Comparison of ENCODE assay signal across 11 mouse cellular contexts in genomic region chr5:24986204-24986940, GRCm38 (mm10).
DNase-seq lines count a peak whose midpoint lies in the region; ATAC-seq and TF ChIP-seq lines count a peak whose summit lies in the region.
"Had no signal": no experiment of that assay in that cellular context is flagged by ENCODE, and none has a peak within 500 bp of the region (broad histone marks: within the 10 kb centered on the region; RNA-seq: fewer than 3 reads in every experiment).

No protein-coding gene starts in this region.

- no peak for TF ChIP-seq POLR2A in brain, embryonic 14.5 days (IDR thresholded peaks at IDR 0.05; ENCODE audit: borderline replicate concordance, extremely low read depth, insufficient read depth, insufficient read length, poor library complexity, severe bottlenecking)

- H3K27me3 ChIP-seq in heart, embryonic 16.5 days (ENCODE audit: control insufficient read depth, insufficient read depth, low read length): no peaks in the 10 kb centered on the region
- no peaks in the 10 kb centered on the region for H3K27me3 ChIP-seq in hindbrain, embryonic 15.5 days

- H3K27ac ChIP-seq in heart, embryonic 16.5 days (ENCODE audit: low read length): peak overlapping the region; percentile 93
- H3K27ac ChIP-seq in hindbrain, embryonic 15.5 days (replicated peaks): peak overlapping the region; percentile 88
- H3K27ac ChIP-seq: liver, embryonic 15.5 days had no signal

- 0 out of 2 replicates have a peak, but pooled peaks have one; percentile 7 for TF ChIP-seq CTCF in brain, embryonic 14.5 days (IDR thresholded peaks at IDR 0.05; ENCODE audit: borderline replicate concordance, extremely low read depth, insufficient read depth, insufficient read length)

- H3K4me1 ChIP-seq in heart, embryonic 16.5 days (ENCODE audit: control insufficient read depth, insufficient read depth, low read length): peaks cover 65% of the 10 kb centered on the region
- H3K4me1 ChIP-seq in hindbrain, embryonic 15.5 days (replicated peaks): peaks cover 28% of the 10 kb centered on the region
- H3K4me1 ChIP-seq: liver, embryonic 15.5 days had no signal

- H3K4me2 ChIP-seq in heart, embryonic 16.5 days (ENCODE audit: low read depth, low read length): peak overlapping the region; percentile 65
- peak overlapping the region; percentile 45 for H3K4me2 ChIP-seq in hindbrain, embryonic 15.5 days
- H3K4me2 ChIP-seq: liver, embryonic 15.5 days had no signal

- ATAC-seq in heart, embryonic 16.5 days (replicated peaks; ENCODE audit: extremely low read depth, insufficient read depth, low FRiP score): no peak
- ATAC-seq in hindbrain, embryonic 15.5 days (ENCODE audit: low FRiP score, low read depth): peak; percentile 37; the same call in 1 of the 2 replicates

- H3K36me3 ChIP-seq in heart, embryonic 16.5 days (ENCODE audit: control insufficient read depth, insufficient read depth): no peaks in the 10 kb centered on the region
- no peaks in the 10 kb centered on the region for H3K36me3 ChIP-seq in hindbrain, embryonic 15.5 days
- H3K36me3 ChIP-seq: G1E; liver, embryonic 15.5 days had no signal

- H3K4me3 ChIP-seq in heart, embryonic 16.5 days (ENCODE audit: low read length): peak overlapping the region; percentile 48
- peak overlapping the region; percentile 18 for H3K4me3 ChIP-seq in hindbrain, embryonic 15.5 days
- H3K4me3 ChIP-seq: liver, embryonic 15.5 days had no signal

- peak overlapping the region; percentile 72 for H3K9ac ChIP-seq in heart, embryonic 16.5 days (ENCODE audit: low read length)
- peak overlapping the region; percentile 14; the same call in 1 of the 2 replicates for H3K9ac ChIP-seq in hindbrain, embryonic 15.5 days
- H3K9ac ChIP-seq: liver, embryonic 15.5 days had no signal

- peak; percentile 51 for DNase-seq in cerebellum, adult 11-12 months
- no peak for DNase-seq in cerebellum, adult 11 months
- no peak for DNase-seq in heart, adult 18-20 months
- DNase-seq in brain, embryonic 14.5 days (ENCODE audit: low read depth): peak; percentile 37
- no peak for DNase-seq in adipocyte (ENCODE audit: low spot score)
- no peak for DNase-seq in spleen, postnatal 36 days (ENCODE audit: low spot score in 2 of 2)
- DNase-seq: kidney, postnatal 10 days had no signal

- WGBS in heart, embryonic 16.5 days: 38% methylated on average over 8 of the region's 9 CpGs
- WGBS in hindbrain, embryonic 15.5 days: 43% methylated on average over 9 of the region's 9 CpGs

- no peaks in the 10 kb centered on the region for H3K9me3 ChIP-seq in heart, embryonic 16.5 days (replicated peaks; ENCODE audit: control insufficient read depth, low read length)
- no peaks in the 10 kb centered on the region for H3K9me3 ChIP-seq in hindbrain, embryonic 15.5 days
- H3K9me3 ChIP-seq: G1E; liver, embryonic 15.5 days had no signal

Comparison
In these comparisons a context has a peak if more than half of its experiments do, and no peak if none do; other contexts are left out.
1. DNase-seq: peak in cerebellum, adult 11-12 months (single experiment) and brain, embryonic 14.5 days (single experiment); none in cerebellum, adult 11 months (single experiment), heart, adult 18-20 months (0 of 2), adipocyte (single experiment) and spleen, postnatal 36 days (0 of 2).